Mouse (Mus musculus) lung, postnatal 4 days (tissue): Measurements from ENCODE around the gene Tmem132e.

ENCODE experiments used
- DNase-seq, 2 experiments: peaks; one replicate each; pipeline ENCODE4 v3.0.0; 2021

The Tmem132e gene

GRCm38 (mm10) chr11:82434091-82434831 lies 45.6 kb downstream of the Tmem132e start:
- DNase-seq = no peak

GRCm38 (mm10) chr11:82434832-82435182 lies 46.1 kb downstream of the Tmem132e start:
- no peak for DNase-seq

- DNase-seq = peak in 1 of 2 experiments; percentile 29
Measured at GRCm38 (mm10) chr11:82448485-82448884, 59.8 kb downstream of the Tmem132e start.

- DNase-seq = no peak
Measured at GRCm38 (mm10) chr11:82452516-82452915, 63.8 kb downstream of the Tmem132e start.

GRCm38 (mm10) chr11:82453230-82453629 lies 64.5 kb downstream of the Tmem132e start:
- no peak for DNase-seq

- DNase-seq = no peak
Measured at GRCm38 (mm10) chr11:82461326-82461725, 72.6 kb downstream of the Tmem132e start.

- DNase-seq = no peak
Measured at GRCm38 (mm10) chr11:82465536-82465935, 76.8 kb downstream of the Tmem132e start.

- peak in 1 of 2 experiments; percentile 47 for DNase-seq
Measured at GRCm38 (mm10) chr11:82467218-82467617, 78.5 kb downstream of the Tmem132e start.

- no peak for DNase-seq
Measured at GRCm38 (mm10) chr11:82471076-82471475, 82.4 kb downstream of the Tmem132e start.

GRCm38 (mm10) chr11:82473137-82473621 lies 84.5 kb downstream of the Tmem132e start:
- DNase-seq = no peak

- DNase-seq = no peak
Measured at GRCm38 (mm10) chr11:82476092-82476491, 87.4 kb downstream of the Tmem132e start.

GRCm38 (mm10) chr11:82477412-82477811 lies 88.7 kb downstream of the Tmem132e start:
- DNase-seq = no peak

GRCm38 (mm10) chr11:82480941-82481340 lies 92.2 kb downstream of the Tmem132e start:
- no peak for DNase-seq

GRCm38 (mm10) chr11:82487359-82488086 lies 98.8 kb downstream of the Tmem132e start:
- no peak for DNase-seq

GRCm38 (mm10) chr11:82490896-82491295 lies 102.2 kb downstream of the Tmem132e start:
- DNase-seq = no peak
